Mouse (Mus musculus) intestine, embryonic 14.5 days (tissue): Measurements from ENCODE around the gene Trp53i13. TPM values are rescaled to one million over a fixed set of nuclear protein-coding genes. Genes with fewer than 3 reads are reported as not detected.

ENCODE experiments used
- ATAC-seq: fragments of 200-750 bp; cut with Nextera tagmentation; replicated peaks from 2 replicates; pipeline ENCODE4 v1.8.0; 2017; ENCODE audit warnings: low read depth, moderate number of reproducible peaks, moderate TSS enrichment, moderate library complexity; ENCODE audit not compliant: low FRiP score, low TSS enrichment
- DNase-seq: peaks from one replicate; pipeline ENCODE4 v3.0.0-alpha.2; 2018; ENCODE audit warnings: low spot score
- H3K27ac ChIP-seq: fragments of 300-500 bp; sonication (generic); 2 replicates; pipeline ENCODE4 v1.5.1; 2014; ENCODE audit warnings: low read depth, mild to moderate bottlenecking, control low read depth
- H3K27me3 ChIP-seq: fragments of 300-500 bp; sonication (generic); replicated peaks from 2 replicates; pipeline ENCODE4 v1.6.1; 2014; ENCODE audit warnings: low read length, control low read depth; ENCODE audit not compliant: control insufficient read depth, insufficient read depth
- H3K36me3 ChIP-seq: fragments of 300-500 bp; sonication (generic); 2 replicates; pipeline ENCODE4 v1.6.1; 2014; ENCODE audit warnings: low read length, control low read depth; ENCODE audit not compliant: control insufficient read depth, insufficient read depth
- H3K4me1 ChIP-seq: fragments of 300-500 bp; sonication (generic); replicated peaks from 2 replicates; pipeline ENCODE4 v1.6.1; 2014; ENCODE audit warnings: low read length, control low read depth, mixed read lengths; ENCODE audit not compliant: control insufficient read depth, insufficient read depth
- H3K4me2 ChIP-seq: fragments of 300-500 bp; sonication (generic); 2 replicates; pipeline ENCODE4 v1.6.1; 2014; ENCODE audit warnings: low read length
- H3K4me3 ChIP-seq: fragments of 300-500 bp; sonication (generic); 2 replicates; pipeline ENCODE4 v1.5.1; 2014; ENCODE audit warnings: low read depth, low read length, control low read depth, mixed read lengths
- H3K9ac ChIP-seq: fragments of 300-500 bp; sonication (generic); 2 replicates; pipeline ENCODE4 v1.6.1; 2014; ENCODE audit warnings: mild to moderate bottlenecking, low read length
- H3K9me3 ChIP-seq: fragments of 300-500 bp; sonication (generic); 2 replicates; pipeline ENCODE4 v1.6.1; 2016; ENCODE audit warnings: low read length, control low read depth; ENCODE audit not compliant: control insufficient read depth
- WGBS: fragments of 180-500 bp; shearing (Covaris S2); extraction: QIAGEN DNeasy Blood & Tissue Kit; methylation state at CpG from one replicate; pipeline ENCODE4 v1.1.7; 2014; 5-methylcytosine and 5-hydroxymethylcytosine counted together
- polyA plus RNA-seq: library from polyadenylated mRNA; unstranded; fragments of >200 nt; fragmentation: Nextera tagmentation; extraction: Ambion mirVana; gene quantifications from 2 replicates; pipeline ENCODE4 v1.2.1, GENCODE M21; 2014

Gene Trp53i13
- polyA plus RNA-seq, 1 experiment from 2014 or later: 32.5 TPM

- H3K4me3 ChIP-seq: no peak overlapping the region
- no peaks in the 10 kb centered on the region for H3K27me3 ChIP-seq
- ATAC-seq (no peak), DNase-seq (no peak)
- no peak overlapping the region for H3K4me2 ChIP-seq
- H3K9ac ChIP-seq: no peak overlapping the region
- WGBS: 88% methylated on average over 6 of the region's 6 CpGs
- peaks cover 22% of the 10 kb centered on the region for H3K36me3 ChIP-seq
- no peaks in the 10 kb centered on the region for H3K9me3 ChIP-seq
- no peaks in the 10 kb centered on the region for H3K4me1 ChIP-seq
- no peak overlapping the region for H3K27ac ChIP-seq
Measured at GRCm38 (mm10) chr11:77476895-77477294, 38.9 kb downstream of the Trp53i13 start.

DNA sequence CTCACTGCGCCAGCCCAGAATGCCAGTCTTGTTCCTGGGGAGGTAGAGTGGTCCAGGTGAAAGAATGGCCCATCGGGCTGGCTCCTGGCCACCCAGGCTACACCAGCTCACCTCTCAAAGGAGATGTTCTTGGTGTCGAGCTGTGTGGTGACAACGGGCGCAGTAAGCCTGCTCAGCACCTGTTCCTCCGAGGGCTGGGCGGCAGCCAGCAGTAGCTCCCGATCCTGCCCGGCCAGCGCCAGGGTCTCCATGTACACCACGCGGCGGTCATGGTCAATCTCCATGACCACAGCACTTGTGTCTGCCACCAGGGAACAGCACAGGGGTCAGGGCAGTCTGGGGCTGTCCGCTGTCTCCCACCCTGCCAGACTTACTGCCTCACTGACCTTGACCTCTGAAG lies 39.6 kb downstream of the Trp53i13 start:
- no peak for ATAC-seq
- no peak overlapping the region for H3K4me2 ChIP-seq
- WGBS: 95% methylated on average over 14 of the region's 14 CpGs
- no peaks in the 10 kb centered on the region for H3K9me3 ChIP-seq
- H3K27me3 ChIP-seq: no peaks in the 10 kb centered on the region
- no peak overlapping the region for H3K4me3 ChIP-seq
- H3K36me3 ChIP-seq: peaks cover 29% of the 10 kb centered on the region
- no peaks in the 10 kb centered on the region for H3K4me1 ChIP-seq
- no peak overlapping the region for H3K27ac ChIP-seq
- H3K9ac ChIP-seq: no peak overlapping the region
- no peak for DNase-seq

GRCm38 (mm10) chr11:77472775-77473174 lies 43.0 kb downstream of the Trp53i13 start:
- no peak for ATAC-seq
- DNase-seq: no peak
- H3K4me1 ChIP-seq: no peaks in the 10 kb centered on the region
- H3K9me3 ChIP-seq: no peaks in the 10 kb centered on the region
- peaks cover 33% of the 10 kb centered on the region for H3K36me3 ChIP-seq
- WGBS: 89% methylated on average over 16 of the region's 16 CpGs
- no peak overlapping the region for H3K27ac ChIP-seq
- peaks cover 16% of the 10 kb centered on the region for H3K27me3 ChIP-seq
- H3K4me2 ChIP-seq: no peak overlapping the region
- H3K9ac ChIP-seq: no peak overlapping the region
- no peak overlapping the region for H3K4me3 ChIP-seq

DNA sequence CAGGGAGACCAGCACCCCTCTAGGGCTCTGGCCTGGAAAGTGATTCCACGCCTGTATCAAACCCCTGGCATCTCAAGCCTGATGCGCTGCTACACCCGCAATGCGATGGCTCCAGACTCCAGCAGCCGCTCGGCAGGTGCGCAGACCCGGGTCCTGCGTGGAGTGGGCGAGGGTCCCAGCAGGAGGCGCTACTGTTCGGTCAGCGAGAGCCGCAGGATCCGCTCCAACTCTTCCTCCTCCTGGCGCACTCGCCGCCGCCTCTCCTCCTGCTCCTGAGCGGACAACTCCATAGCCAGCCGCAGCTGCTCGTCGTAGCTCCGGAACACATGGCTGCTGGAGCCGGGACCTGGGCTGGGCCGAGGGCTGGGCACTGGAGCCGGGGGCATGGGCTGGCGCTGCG lies 44.4 kb downstream of the Trp53i13 start:
- no peak overlapping the region for H3K4me2 ChIP-seq
- ATAC-seq (no peak), DNase-seq (no peak)
- 76% methylated on average over 29 of the region's 29 CpGs for WGBS
- H3K4me3 ChIP-seq: no peak overlapping the region
- no peaks in the 10 kb centered on the region for H3K9me3 ChIP-seq
- peaks cover 29% of the 10 kb centered on the region for H3K27me3 ChIP-seq
- H3K36me3 ChIP-seq: peaks cover 33% of the 10 kb centered on the region
- H3K27ac ChIP-seq: no peak overlapping the region
- no peaks in the 10 kb centered on the region for H3K4me1 ChIP-seq
- no peak overlapping the region for H3K9ac ChIP-seq

DNA sequence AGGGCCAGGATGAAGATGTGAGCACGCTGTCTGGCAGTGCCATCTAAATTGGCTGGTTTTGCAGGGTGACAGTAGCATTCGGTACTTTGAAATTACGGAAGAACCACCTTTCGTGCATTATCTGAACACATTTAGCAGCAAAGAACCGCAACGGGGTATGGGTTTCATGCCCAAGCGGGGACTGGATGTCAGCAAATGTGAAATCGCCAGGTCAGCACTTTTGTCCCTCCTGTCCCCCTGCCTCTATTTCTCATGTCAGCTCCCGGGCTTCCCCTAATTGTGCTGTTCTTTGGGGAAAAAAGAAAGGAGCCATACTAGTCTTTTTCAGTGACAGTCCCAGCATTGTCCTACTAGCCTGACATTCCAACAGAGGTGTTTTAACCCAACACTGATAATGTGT lies 47.4 kb downstream of the Trp53i13 start:
- Histone ChIP-seq H3K4me2 (no peak overlapping the region), H3K27ac (no peak overlapping the region), H3K27me3 (peaks cover 42% of the 10 kb centered on the region), H3K9ac (no peak overlapping the region), H3K36me3 (peaks cover 17% of the 10 kb centered on the region), H3K4me1 (no peaks in the 10 kb centered on the region), H3K9me3 (no peaks in the 10 kb centered on the region), H3K4me3 (no peak overlapping the region)
- WGBS: 86% methylated on average over 9 of the region's 9 CpGs
- ATAC-seq (no peak), DNase-seq (no peak)

- Histone ChIP-seq H3K36me3 (peaks cover 17% of the 10 kb centered on the region), H3K27me3 (peaks cover 48% of the 10 kb centered on the region), H3K9ac (no peak overlapping the region), H3K4me2 (peak overlapping the region; percentile 18; the same call in 1 of the 2 replicates), H3K4me1 (0 out of 2 replicates have a peak, but pooled peaks cover 3% of the 10 kb centered on the region), H3K27ac (no peak overlapping the region), H3K9me3 (no peaks in the 10 kb centered on the region), H3K4me3 (no peak overlapping the region)
- no peak for ATAC-seq
- 13% methylated on average over 20 of the region's 20 CpGs for WGBS
- peak; percentile 80 for DNase-seq
Measured at GRCm38 (mm10) chr11:77467784-77468183, 48.0 kb downstream of the Trp53i13 start.

- no peaks in the 10 kb centered on the region for H3K9me3 ChIP-seq
- 5% methylated on average over 25 of the region's 25 CpGs for WGBS
- H3K36me3 ChIP-seq: peaks cover 14% of the 10 kb centered on the region
- H3K4me3 ChIP-seq: no peak overlapping the region
- H3K9ac ChIP-seq: no peak overlapping the region
- DNase-seq: peak; percentile 75
- H3K4me2 ChIP-seq: peak overlapping the region; percentile 18; the same call in 1 of the 2 replicates
- peaks cover 53% of the 10 kb centered on the region for H3K27me3 ChIP-seq
- peak; percentile 37; the same call in 1 of the 2 replicates for ATAC-seq
- H3K4me1 ChIP-seq: 0 out of 2 replicates have a peak, but pooled peaks cover 6% of the 10 kb centered on the region
- no peak overlapping the region for H3K27ac ChIP-seq
Measured at GRCm38 (mm10) chr11:77467157-77467556, 48.6 kb downstream of the Trp53i13 start.

- H3K9ac ChIP-seq: no peak overlapping the region
- 36% methylated on average over 9 of the region's 9 CpGs for WGBS
- no peak overlapping the region for H3K27ac ChIP-seq
- peaks cover 60% of the 10 kb centered on the region for H3K27me3 ChIP-seq
- DNase-seq (no peak), ATAC-seq (no peak)
- no peaks in the 10 kb centered on the region for H3K9me3 ChIP-seq
- no peak overlapping the region for H3K4me2 ChIP-seq
- H3K4me1 ChIP-seq: peaks cover 9% of the 10 kb centered on the region; the same call in 1 of the 2 replicates
- H3K36me3 ChIP-seq: peaks cover 7% of the 10 kb centered on the region
- no peak overlapping the region for H3K4me3 ChIP-seq
Measured at GRCm38 (mm10) chr11:77466544-77466943, 49.2 kb downstream of the Trp53i13 start.

DNA sequence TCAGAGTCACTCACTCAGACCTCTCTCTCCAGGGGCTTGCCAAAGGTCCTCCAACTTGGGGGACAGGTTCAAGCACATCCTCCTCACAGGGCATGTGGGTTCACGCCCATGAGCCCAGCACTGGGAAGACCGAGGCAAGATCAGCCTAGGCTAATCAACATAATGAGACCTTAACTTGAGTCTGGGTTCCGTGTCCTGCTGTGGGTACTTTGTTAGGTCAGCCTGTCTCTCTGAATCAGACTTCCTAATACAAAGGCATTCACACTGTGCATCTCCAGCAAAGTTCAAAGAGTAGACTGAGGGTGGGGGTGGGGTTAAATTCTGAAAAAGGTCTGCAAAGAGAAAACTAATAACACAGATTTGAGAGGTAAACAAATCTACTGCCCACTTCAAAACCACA lies 50.7 kb downstream of the Trp53i13 start:
- H3K9ac ChIP-seq: no peak overlapping the region
- H3K9me3 ChIP-seq: no peaks in the 10 kb centered on the region
- no peak overlapping the region for H3K4me2 ChIP-seq
- DNase-seq: no peak
- peaks cover 9% of the 10 kb centered on the region; the same call in 1 of the 2 replicates for H3K4me1 ChIP-seq
- H3K27me3 ChIP-seq: peaks cover 70% of the 10 kb centered on the region
- H3K36me3 ChIP-seq: no peaks in the 10 kb centered on the region
- WGBS: 71% methylated on average over 3 of the region's 3 CpGs
- H3K4me3 ChIP-seq: no peak overlapping the region
- H3K27ac ChIP-seq: no peak overlapping the region
- ATAC-seq: no peak
